Mouse (Mus musculus) WW6 (cell line): ENCODE results near the gene Neurl4.
"Not testable (repeated sequence)": the region's sequence is repeated elsewhere in the genome, so short reads cannot be mapped to it uniquely, and the experiment has no call there.

Source experiments
- DNase-seq: peaks from one replicate; pipeline ENCODE4 v3.0.0-alpha.2; 2013; ENCODE audit warnings: low read depth, low spot score

Gene Neurl4

GRCm38 (mm10) chr11:69900471-69901405, at the start of gene Neurl4, which contains the start of gene 2810408A11Rik:
Gene Neurl4 (plus strand): TSS chr11:69901072.
Gene 2810408A11Rik (minus strand): TSS chr11:69900987.
- DNase-seq: peak; percentile 98

DNA sequence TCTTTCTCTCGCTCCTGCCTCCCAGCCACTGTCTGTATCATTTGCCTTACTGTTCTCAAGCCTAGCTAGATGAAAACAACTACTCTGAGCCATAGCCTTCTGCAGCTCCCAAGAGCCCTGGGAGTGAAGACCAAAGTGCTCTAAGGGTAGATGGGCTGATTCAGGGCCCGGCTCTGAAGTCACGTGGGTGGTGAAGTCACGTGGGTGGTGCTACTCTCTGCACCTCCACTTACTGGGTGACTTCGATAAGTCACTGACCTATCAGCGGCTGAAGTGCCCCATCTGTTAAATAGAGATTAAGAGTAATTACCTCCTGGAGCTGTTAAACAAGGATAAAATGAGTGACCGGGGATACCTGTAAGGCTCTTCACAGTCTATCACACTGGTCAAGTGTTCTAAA, 46.9 kb upstream of the Neurl4 start:
- no peak for DNase-seq

DNA sequence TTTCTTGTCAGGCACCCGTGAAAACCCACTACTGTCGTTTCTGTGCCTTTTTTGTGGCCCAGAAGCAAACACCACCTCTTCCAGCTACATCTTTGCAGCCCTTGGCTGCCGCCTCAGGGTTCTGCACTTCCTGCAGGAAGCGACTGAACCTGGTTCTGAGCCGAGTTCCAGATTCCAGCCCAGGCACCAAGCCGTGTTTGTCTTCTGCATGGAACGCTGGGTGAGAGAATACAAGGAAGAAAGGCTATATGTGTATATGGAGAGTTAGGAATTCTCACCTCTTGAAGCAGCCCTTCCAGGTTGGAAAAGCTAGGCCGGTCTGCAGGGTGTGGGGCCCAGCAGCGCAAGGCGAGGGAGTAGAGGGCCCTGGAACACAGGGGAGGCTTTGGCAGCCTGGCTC, 46.2 kb upstream of the Neurl4 start:
- DNase-seq: no peak

- peak; percentile 83 for DNase-seq
These were observed 45.5 kb upstream of the Neurl4 start for GRCm38 (mm10) chr11:69855347-69855746.

GRCm38 (mm10) chr11:69858113-69858998, 42.5 kb upstream of the Neurl4 start, which contains the start of gene Tnk1:
Gene Tnk1 (minus strand): TSS chr11:69858730.
- no peak for DNase-seq

GRCm38 (mm10) chr11:69863729-69864128, 37.1 kb upstream of the Neurl4 start:
- not testable (repeated sequence) for DNase-seq

DNA sequence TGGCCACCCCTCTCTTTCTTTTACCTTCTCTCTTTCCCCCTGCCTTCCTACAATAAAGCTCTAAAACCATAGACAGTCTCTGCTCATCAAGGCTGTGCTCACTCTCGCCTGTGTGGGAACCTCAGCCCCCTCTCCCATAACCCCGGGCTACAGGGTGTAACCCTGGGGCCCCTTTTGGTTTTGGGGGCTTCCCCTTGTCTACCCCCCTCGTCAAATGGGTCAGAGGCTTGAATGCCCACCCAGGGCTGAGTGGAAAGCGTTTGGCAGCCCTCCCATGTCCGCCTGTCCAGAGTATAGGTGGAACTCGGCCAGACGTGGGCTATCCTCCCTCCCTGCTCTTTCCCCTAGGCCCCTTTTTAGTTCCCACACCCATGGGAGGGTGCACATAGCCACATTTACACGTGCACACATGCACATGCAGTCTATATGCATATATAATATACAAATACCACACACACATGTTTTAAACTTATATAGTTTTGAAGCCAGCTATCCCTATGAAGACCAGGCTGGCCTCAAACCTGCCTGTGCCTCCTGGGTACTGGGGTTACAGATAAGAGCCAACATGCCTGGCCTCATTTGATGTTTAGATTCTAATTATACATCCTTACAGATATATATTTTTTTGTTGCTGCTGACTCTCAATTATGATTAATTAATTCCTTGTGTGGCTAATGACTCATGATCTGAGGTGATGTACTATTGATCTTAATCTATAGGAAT, 36.6 kb upstream of the Neurl4 start:
- DNase-seq: no peak

GRCm38 (mm10) chr11:69865561-69865960, 35.3 kb upstream of the Neurl4 start:
- no peak for DNase-seq

DNA sequence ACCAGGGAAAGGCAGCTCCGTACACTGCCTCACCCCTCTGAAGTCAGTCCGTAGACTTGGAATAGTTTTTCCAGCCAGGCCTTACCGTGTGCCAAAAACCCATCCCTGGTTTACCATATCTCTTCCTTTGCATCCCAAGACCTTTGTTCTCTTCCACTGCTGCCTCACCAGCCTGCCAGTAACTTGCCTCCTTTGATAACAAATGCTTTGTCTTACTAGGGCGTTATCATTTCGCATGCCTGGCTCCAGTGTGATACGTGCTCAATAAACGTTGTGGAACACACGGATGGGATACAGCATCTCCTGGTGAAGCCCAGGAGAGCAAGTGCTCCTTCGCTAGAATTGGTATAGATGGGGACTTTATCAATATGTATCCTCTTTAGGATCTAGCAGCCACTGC, 33.5 kb upstream of the Neurl4 start:
- no peak for DNase-seq

DNA sequence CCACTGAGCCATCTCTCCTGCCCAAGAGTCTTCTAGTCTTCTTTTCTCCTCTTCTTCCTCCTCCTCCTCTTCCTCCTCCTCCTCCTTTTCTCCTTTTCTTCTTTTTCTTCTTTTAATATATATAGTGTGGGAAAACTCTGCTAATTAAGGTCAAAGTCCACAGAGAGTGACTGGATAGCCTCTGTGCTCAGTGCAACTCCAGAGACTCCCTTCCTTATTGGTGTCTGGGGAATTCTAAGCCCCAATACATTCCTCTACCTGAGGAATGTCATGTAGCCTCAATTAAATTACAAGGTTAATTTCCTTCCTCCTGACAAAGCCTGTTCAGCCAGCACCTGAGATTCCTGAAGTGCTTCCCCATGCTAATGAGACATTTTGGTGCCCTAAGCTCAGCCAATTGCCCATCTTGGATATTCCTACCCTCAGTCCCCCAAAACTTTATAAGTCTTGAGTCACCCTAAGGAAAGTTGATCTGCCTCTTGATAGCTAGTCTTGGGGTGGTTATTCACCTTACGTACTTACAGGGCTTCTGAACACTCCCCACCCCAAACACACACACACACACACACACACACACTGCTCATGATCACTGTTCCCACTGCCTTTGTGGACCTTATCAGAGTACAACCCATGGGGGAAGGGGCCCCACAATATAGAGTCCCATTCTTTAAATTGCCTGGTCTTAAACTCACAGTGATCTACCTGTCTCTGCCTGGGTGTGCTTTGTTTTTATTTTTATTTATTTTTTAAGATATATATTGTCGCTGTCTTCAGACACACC, 30.4 kb upstream of the Neurl4 start:
- DNase-seq: no peak

DNA sequence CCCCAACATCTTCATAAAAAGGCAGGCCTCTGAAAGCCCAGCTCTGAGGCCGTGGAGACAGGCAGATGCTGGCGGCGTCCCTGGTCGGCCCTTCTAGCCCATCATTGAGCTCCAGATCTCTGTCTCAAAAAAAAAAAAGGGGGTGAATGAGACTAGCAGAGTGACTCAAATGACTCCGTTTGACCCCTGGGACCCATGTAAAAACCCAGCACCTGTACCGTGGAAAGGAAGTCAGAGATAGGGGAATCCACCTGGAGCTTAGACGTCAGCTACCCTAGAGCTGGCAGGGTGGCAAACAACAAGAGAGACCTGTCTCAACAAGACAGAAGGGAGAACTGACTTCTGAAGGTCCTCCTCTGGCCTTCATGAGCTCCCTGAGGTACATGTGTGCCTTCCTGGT, 29.1 kb upstream of the Neurl4 start:
- DNase-seq: no peak

- no peak for DNase-seq
These were observed 28.4 kb upstream of the Neurl4 start for GRCm38 (mm10) chr11:69872451-69872850.

GRCm38 (mm10) chr11:69876186-69876585, 24.7 kb upstream of the Neurl4 start:
- no peak for DNase-seq

GRCm38 (mm10) chr11:69876867-69877266, 24.0 kb upstream of the Neurl4 start:
- peak; percentile 94 for DNase-seq

- no peak for DNase-seq
These were observed 23.0 kb upstream of the Neurl4 start, which contains the start of gene Tmem95 for GRCm38 (mm10) chr11:69877878-69878277. Gene Tmem95 (minus strand): TSS chr11:69878018.

DNA sequence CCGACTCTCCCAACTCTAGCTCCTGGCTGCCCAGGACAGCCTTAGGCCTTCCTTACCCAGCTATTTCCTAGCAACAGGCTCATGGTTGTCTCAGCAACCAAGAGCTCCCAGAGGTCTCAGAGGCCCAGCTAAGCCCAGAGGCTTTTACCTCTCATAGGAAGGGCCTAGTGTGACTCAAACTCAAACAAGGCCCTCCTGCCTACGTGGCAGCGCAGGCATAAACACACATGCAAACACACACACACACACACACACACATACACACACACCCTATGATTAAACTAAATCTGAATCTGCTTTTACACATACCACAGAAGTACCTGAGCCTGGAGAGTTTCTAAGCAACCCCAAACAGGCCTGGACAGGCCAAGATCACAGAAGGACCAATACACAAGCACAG, 22.5 kb upstream of the Neurl4 start:
- DNase-seq: no peak

DNA sequence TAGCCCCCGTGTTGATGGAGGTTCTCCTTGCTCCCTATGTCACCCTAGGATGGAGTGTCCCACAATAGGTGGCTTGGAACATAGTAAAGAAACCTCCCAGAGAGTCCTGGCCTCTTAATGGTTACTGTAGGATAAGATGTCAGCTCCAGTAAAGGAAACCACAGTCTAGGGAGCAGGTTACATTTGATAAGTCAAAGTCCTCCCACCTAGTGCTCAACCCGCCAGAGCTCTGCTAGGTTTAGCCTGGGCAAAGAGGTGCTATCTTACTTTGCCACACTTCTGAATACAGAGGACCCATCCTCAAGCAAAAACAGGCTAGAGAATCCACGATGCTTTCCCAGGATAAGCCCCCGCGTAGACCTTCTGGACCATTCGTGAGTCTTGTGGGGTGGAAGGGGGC, 21.9 kb upstream of the Neurl4 start:
- DNase-seq: no peak

GRCm38 (mm10) chr11:69879711-69880110, 21.2 kb upstream of the Neurl4 start:
- no peak for DNase-seq

GRCm38 (mm10) chr11:69880506-69880852, 20.4 kb upstream of the Neurl4 start:
- peak; percentile 54 for DNase-seq

DNA sequence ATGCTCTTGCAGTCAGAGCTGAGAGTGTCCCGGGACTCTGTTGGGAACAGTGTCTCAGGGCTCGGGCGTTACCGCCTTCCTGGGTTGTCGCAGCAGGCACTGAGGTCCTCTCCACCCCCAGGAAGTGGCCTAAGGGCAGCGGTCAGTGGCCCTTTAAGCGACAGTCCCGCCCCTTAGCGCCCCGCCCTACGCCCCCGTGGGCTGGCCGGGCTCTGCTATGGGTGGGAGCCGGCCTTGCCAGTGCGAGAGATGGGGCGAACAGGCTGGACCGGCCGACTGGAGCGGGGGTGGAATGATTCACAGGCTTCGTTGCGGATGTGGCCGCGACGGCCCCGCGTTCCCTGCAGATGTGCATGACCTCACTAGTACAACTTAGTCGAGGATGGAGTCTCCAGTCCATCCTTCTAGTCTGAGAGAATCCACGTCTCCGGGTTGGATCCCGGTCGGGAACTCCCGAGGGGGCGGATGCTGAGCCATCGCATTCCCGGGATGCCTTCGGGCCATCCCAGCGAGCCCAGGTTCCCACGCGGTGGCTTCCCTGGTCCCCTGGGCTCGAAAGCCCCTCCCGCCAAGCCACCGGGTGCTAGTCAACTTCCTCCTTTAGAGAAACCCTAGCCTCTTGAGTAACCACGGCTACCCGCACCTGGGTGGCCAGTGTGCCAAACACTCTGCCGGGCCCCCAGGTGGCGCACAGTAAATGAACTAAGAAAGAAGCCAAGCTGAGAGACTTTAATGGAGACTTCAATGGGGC, 19.8 kb upstream of the Neurl4 start, which contains the start of gene Kctd11:
Gene Kctd11 (minus strand): TSS at position 554 of the 751 bp plus-strand sequence.
- no peak for DNase-seq
